Mouse (Mus musculus) cortical plate, adult 2 months (tissue): ENCODE results near the gene Abo.

ENCODE experiments used
- CTCF ChIP-seq: fragments of 200-500 bp; IDR thresholded peaks from 2 replicates; pipeline ENCODE4 v1.5.1; 2011; ENCODE audit warnings: mild to moderate bottlenecking, control low read depth, low read length; ENCODE audit not compliant: insufficient read depth; ENCODE audit errors: extremely low read depth
- POLR2A ChIP-seq: fragments of 200-500 bp; IDR thresholded peaks from 2 replicates; pipeline ENCODE4 v1.6.1; 2011; ENCODE audit warnings: mild to moderate bottlenecking, low read length, control low read depth; ENCODE audit not compliant: insufficient read depth; ENCODE audit errors: extremely low read depth

- TF ChIP-seq POLR2A (no peak), CTCF (peak; percentile 58)
Observed at GRCm38 (mm10) chr2:26907109-26907508, 42.3 kb upstream of the Abo start.
